Mouse (Mus musculus) ES-E14 (cell line): ENCODE data around the gene Arhgap19. TPM values are rescaled to one million over a fixed set of nuclear protein-coding genes. Genes with fewer than 3 reads are reported as not detected.

Source experiments
- DNase-seq: peaks from one replicate; pipeline ENCODE4 v3.0.0-alpha.2; 2013; ENCODE audit warnings: low read depth, low spot score
- H3K27ac ChIP-seq: 2 replicates; pipeline ENCODE4 v1.5.1; 2012; ENCODE audit warnings: low read depth, mild to moderate bottlenecking, low read length, moderate library complexity, mixed read lengths; ENCODE audit not compliant: poor library complexity, insufficient read depth, severe bottlenecking
- H3K36me3 ChIP-seq: 2 replicates; pipeline ENCODE4 v1.6.1; 2012; ENCODE audit warnings: mild to moderate bottlenecking, low read length, moderate library complexity, mixed read lengths; ENCODE audit not compliant: control insufficient read depth, poor library complexity, insufficient read depth, severe bottlenecking
- H3K4me1 ChIP-seq, 2 experiments: fragments of 150-350 bp in 1 of 2; sonication (generic) in 1 of 2; 2 replicates each; pipeline ENCODE4 v1.6.1; 2012; ENCODE audit warnings: low read length in 2 of 2, mild to moderate bottlenecking in 1 of 2, mixed read lengths in 1 of 2; ENCODE audit not compliant: control insufficient read depth in 2 of 2, insufficient read depth in 2 of 2, poor library complexity in 1 of 2
- H3K4me3 ChIP-seq, 2 experiments: fragments of 150-350 bp in 1 of 2; sonication (generic) in 1 of 2; 2 replicates each; pipeline ENCODE4 v1.5.1; 2012; ENCODE audit warnings: low read length in 2 of 2, low read depth in 1 of 2, mild to moderate bottlenecking in 1 of 2, mixed read lengths in 1 of 2; ENCODE audit not compliant: insufficient read depth in 1 of 2, poor library complexity in 1 of 2, severe bottlenecking in 1 of 2
- H3K9ac ChIP-seq: 2 replicates; pipeline ENCODE4 v1.6.1; 2012; ENCODE audit warnings: low read depth, mild to moderate bottlenecking, low read length, mixed read lengths; ENCODE audit not compliant: poor library complexity, insufficient read depth, severe bottlenecking
- H3K9me3 ChIP-seq: fragments of 150-350 bp; sonication (generic); 2 replicates; pipeline ENCODE4 v1.6.1; 2012; ENCODE audit warnings: low read depth, mild to moderate bottlenecking, low read length; ENCODE audit not compliant: control insufficient read depth, insufficient read depth
- CHD2 ChIP-seq: IDR thresholded peaks from 2 replicates; pipeline ENCODE4 v1.6.1; 2014; ENCODE audit warnings: mild to moderate bottlenecking, low read depth, low read length, inconsistent platforms
- HCFC1 ChIP-seq: IDR thresholded peaks from 2 replicates; pipeline ENCODE4 v1.6.1; 2012; ENCODE audit warnings: low read length, inconsistent platforms, borderline replicate concordance; ENCODE audit not compliant: insufficient read depth
- MAFK ChIP-seq: IDR thresholded peaks from 2 replicates; pipeline ENCODE4 v1.6.1; 2014; ENCODE audit warnings: mild to moderate bottlenecking, low read depth, low read length, inconsistent platforms; ENCODE audit not compliant: insufficient read depth
- ZC3H11A ChIP-seq: IDR thresholded peaks from 2 replicates; pipeline ENCODE4 v1.6.1; 2012; ENCODE audit warnings: low read depth, mild to moderate bottlenecking, inconsistent platforms, low read length, borderline replicate concordance
- ZNF384 ChIP-seq: IDR thresholded peaks from 2 replicates; pipeline ENCODE4 v1.6.1; 2012; ENCODE audit warnings: low read depth, low read length, inconsistent platforms
- in situ Hi-C, 2 experiments: fragments of 600-800 bp; cut with MboI; formaldehyde crosslinking; loops; one replicate each; pipeline ENCODE4 v1.15.1; 2025; ENCODE audit warnings: low sequenced_read_pairs in 2 of 2, inconsistent platforms in 1 of 2; ENCODE audit not compliant: unreplicated experiment in 2 of 2
- total RNA-seq: library from RNA; depleted of rRNA; stranded (reverse); fragments of 300-350 nt; gene quantifications from 2 replicates; pipeline ENCODE4 v1.2.3, GENCODE M21; 2012

Arhgap19 gene
- total RNA-seq, 1 experiment = 31.7 TPM

- no peak overlapping the region for H3K4me3 ChIP-seq
- no peak overlapping the region for H3K9ac ChIP-seq
- TF ChIP-seq CHD2 = no peak
- TF ChIP-seq HCFC1 = no peak
- TF ChIP-seq ZC3H11A = no peak
- no peak for TF ChIP-seq ZNF384
- no peak for TF ChIP-seq MAFK
- H3K9me3 ChIP-seq = no peaks in the 10 kb centered on the region
- in situ Hi-C loops = no loop called here
- H3K27ac ChIP-seq = no peak overlapping the region
- no peaks in the 10 kb centered on the region for H3K36me3 ChIP-seq
- H3K4me1 ChIP-seq = peaks cover 0 to 9% of the 10 kb centered on the region in 2 experiments; a peak in 1 of 4 replicates
- DNase-seq = no peak
These were observed 30.8 kb upstream of the Arhgap19 start for GRCm38 (mm10) chr19:41832501-41833201.

- no peak for DNase-seq
- in situ Hi-C loops = no loop called here
- Histone ChIP-seq H3K9ac (no peak overlapping the region), H3K36me3 (no peaks in the 10 kb centered on the region), H3K4me1 (peaks cover 0 to 9% of the 10 kb centered on the region in 2 experiments; a peak in 1 of 4 replicates), H3K4me3 (peak overlapping the region; percentile 49 to 77), H3K27ac (no peak overlapping the region), H3K9me3 (no peaks in the 10 kb centered on the region)
- TF ChIP-seq MAFK (0 out of 2 replicates have a peak, but pooled peaks have one; percentile 26), CHD2 (no peak), ZC3H11A (no peak), HCFC1 (no peak), ZNF384 (no peak)
These were observed 30.0 kb upstream of the Arhgap19 start for GRCm38 (mm10) chr19:41831718-41832391.

- no peak for DNase-seq
- H3K4me3 ChIP-seq = peak overlapping the region; percentile 49 to 77
These were observed 29.3 kb upstream of the Arhgap19 start for GRCm38 (mm10) chr19:41831101-41831570.

GRCm38 (mm10) chr19:41830106-41831031 lies 28.5 kb upstream of the Arhgap19 start:
- peak overlapping the region; percentile 49 to 77 for H3K4me3 ChIP-seq
- H3K9ac ChIP-seq = peak overlapping the region; percentile 73
- no peaks in the 10 kb centered on the region for H3K36me3 ChIP-seq
- H3K4me1 ChIP-seq = peaks cover 0 to 7% of the 10 kb centered on the region in 2 experiments; a peak in 1 of 4 replicates
- H3K9me3 ChIP-seq = no peaks in the 10 kb centered on the region
- H3K27ac ChIP-seq = no peak overlapping the region
- TF ChIP-seq ZC3H11A = no peak
- no peak for TF ChIP-seq ZNF384
- TF ChIP-seq CHD2 = no peak
- TF ChIP-seq MAFK = no peak
- TF ChIP-seq HCFC1 = no peak
- in situ Hi-C loops = no loop called here
- DNase-seq = no peak

More at GRCm38 (mm10) chr19:41831101-41831570, 29.3 kb upstream of the Arhgap19 start:
- peak overlapping the region; percentile 73 for H3K9ac ChIP-seq
- TF ChIP-seq MAFK (no peak), ZNF384 (peak; percentile 93), HCFC1 (no peak)
- no peaks in the 10 kb centered on the region for H3K36me3 ChIP-seq
- no peak overlapping the region for H3K27ac ChIP-seq
- no peaks in the 10 kb centered on the region for H3K9me3 ChIP-seq
- in situ Hi-C loops = no loop called here
- H3K4me1 ChIP-seq = peaks cover 0 to 9% of the 10 kb centered on the region in 2 experiments; a peak in 1 of 4 replicates
